Mouse (Mus musculus) myocyte (in vitro differentiated cells): ENCODE results near the gene Tbc1d14. TPM values are rescaled to one million over a fixed set of nuclear protein-coding genes. Genes with fewer than 3 reads are reported as not detected.

Source experiments
- H3K27me3 ChIP-seq: one replicate; pipeline ENCODE4 v1.6.1; 2011; ENCODE audit not compliant: control insufficient read depth, insufficient read depth, insufficient read length
- H3K36me3 ChIP-seq: one replicate; pipeline ENCODE4 v1.6.1; 2011; ENCODE audit not compliant: control insufficient read depth, insufficient read depth
- H3K4me2 ChIP-seq: one replicate; pipeline ENCODE4 v1.6.1; 2011; ENCODE audit warnings: low read depth, control low read depth
- H3K4me3 ChIP-seq: one replicate; pipeline ENCODE4 v1.5.1; 2011; ENCODE audit warnings: mild to moderate bottlenecking, control low read depth, moderate library complexity
- H3K79me2 ChIP-seq: one replicate; pipeline ENCODE4 v1.6.1; 2011; ENCODE audit not compliant: control insufficient read depth, insufficient read depth
- H3ac ChIP-seq: one replicate; pipeline ENCODE4 v1.6.1; 2011; ENCODE audit not compliant: control insufficient read depth, insufficient read length
- CEBPB ChIP-seq: IDR thresholded peaks from 2 replicates; pipeline ENCODE4 v1.6.1; 2011; ENCODE audit warnings: mild to moderate bottlenecking, moderate library complexity; ENCODE audit not compliant: poor library complexity, insufficient read depth, severe bottlenecking
- E2F4 ChIP-seq: IDR thresholded peaks from one replicate; pipeline ENCODE4 v1.6.1; 2011; ENCODE audit warnings: mild to moderate bottlenecking, control low read depth, moderate library complexity; ENCODE audit not compliant: insufficient read depth
- MAX ChIP-seq: IDR thresholded peaks from one replicate; pipeline ENCODE4 v1.6.1; 2011; ENCODE audit warnings: low read depth, mild to moderate bottlenecking, control low read depth
- MYOD1 ChIP-seq, 3 experiments: IDR thresholded peaks; one replicate each; pipeline ENCODE4 v1.6.1; 2011; ENCODE audit warnings: control low read depth in 2 of 3, low read depth in 2 of 3, mild to moderate bottlenecking in 2 of 3, moderate library complexity in 1 of 3; ENCODE audit not compliant: insufficient read length in 2 of 3, control insufficient read depth in 1 of 3
- MYOG ChIP-seq, 3 experiments: IDR thresholded peaks; one replicate each; pipeline ENCODE4 v1.6.1; 2011; ENCODE audit warnings: control low read depth in 2 of 3, low read depth in 2 of 3, mild to moderate bottlenecking in 2 of 3; ENCODE audit not compliant: insufficient read length in 2 of 3, control insufficient read depth in 1 of 3, insufficient read depth in 1 of 3
- POLR2A ChIP-seq: IDR thresholded peaks from one replicate; pipeline ENCODE4 v1.6.1; 2011; ENCODE audit warnings: low read depth, mild to moderate bottlenecking, control low read depth, moderate library complexity; ENCODE audit not compliant: insufficient read length
- POLR2AphosphoS2 ChIP-seq: IDR thresholded peaks from one replicate; pipeline ENCODE4 v1.6.1; 2011; ENCODE audit warnings: low read depth, control low read depth; ENCODE audit not compliant: insufficient read length
- REST ChIP-seq: IDR thresholded peaks from one replicate; pipeline ENCODE4 v1.6.1; 2011; ENCODE audit warnings: mild to moderate bottlenecking, control low read depth, moderate library complexity; ENCODE audit not compliant: insufficient read depth, insufficient read length
- SRF ChIP-seq: IDR thresholded peaks from one replicate; pipeline ENCODE4 v1.6.1; 2011; ENCODE audit warnings: low read depth; ENCODE audit not compliant: control insufficient read depth, insufficient read length
- TCF12 ChIP-seq: IDR thresholded peaks from one replicate; pipeline ENCODE4 v1.6.1; 2011; ENCODE audit warnings: mild to moderate bottlenecking, control low read depth; ENCODE audit not compliant: poor library complexity, insufficient read depth, severe bottlenecking
- TCF3 ChIP-seq: IDR thresholded peaks from one replicate; pipeline ENCODE4 v1.6.1; 2011; ENCODE audit warnings: low read depth, control low read depth; ENCODE audit not compliant: insufficient read length
- USF1 ChIP-seq: IDR thresholded peaks from one replicate; pipeline ENCODE4 v1.6.1; 2011; ENCODE audit warnings: low read depth, mild to moderate bottlenecking, control low read depth, moderate library complexity
- polyA plus RNA-seq: library from polyadenylated mRNA; unstranded; fragments of >200 nt; fragmentation: generic; extraction: Trizol; gene quantifications from one replicate; pipeline ENCODE4 v1.2.1, GENCODE M21; 2012; ENCODE audit warnings: missing spikeins

The Tbc1d14 gene
- polyA plus RNA-seq, 1 experiment = 7.8 TPM

- no peak overlapping the region for H3K4me2 ChIP-seq
- no peaks in the 10 kb centered on the region for H3K79me2 ChIP-seq
- H3K36me3 ChIP-seq = no peaks in the 10 kb centered on the region
- H3K27me3 ChIP-seq = no peaks in the 10 kb centered on the region
- TF ChIP-seq POLR2A = no peak
- TF ChIP-seq MAX = no peak
- no peak for TF ChIP-seq MYOD1 (IDR thresholded peaks at IDR 0.05; ENCODE audit: control insufficient read depth in 1 of 3, insufficient read length in 2 of 3, low read depth in 2 of 3)
- no peak for TF ChIP-seq TCF3
- TF ChIP-seq TCF12 = no peak
- TF ChIP-seq SRF = no peak
- no peak for TF ChIP-seq CEBPB
- no peak for TF ChIP-seq MYOG (IDR thresholded peaks at IDR 0.05; ENCODE audit: control insufficient read depth in 1 of 3, insufficient read depth in 1 of 3, insufficient read length in 2 of 3, low read depth in 2 of 3)
- no peak for TF ChIP-seq POLR2AphosphoS2
- no peak for TF ChIP-seq REST
- TF ChIP-seq USF1 = no peak
- TF ChIP-seq E2F4 = no peak
- H3ac ChIP-seq = no peak overlapping the region
- H3K4me3 ChIP-seq = no peak overlapping the region
These were observed 39.9 kb downstream of the Tbc1d14 start for GRCm38 (mm10) chr5:36553056-36553606.

- no peak for TF ChIP-seq MYOG (IDR thresholded peaks at IDR 0.05; ENCODE audit: control insufficient read depth in 1 of 3, insufficient read depth in 1 of 3, insufficient read length in 2 of 3, low read depth in 2 of 3)
- no peak for TF ChIP-seq E2F4
- TF ChIP-seq USF1 = no peak
- TF ChIP-seq REST = no peak
- TF ChIP-seq POLR2A = no peak
- TF ChIP-seq POLR2AphosphoS2 = no peak
- TF ChIP-seq CEBPB = no peak
- no peak for TF ChIP-seq MAX
- TF ChIP-seq MYOD1 (IDR thresholded peaks at IDR 0.05; ENCODE audit: control insufficient read depth in 1 of 3, insufficient read length in 2 of 3, low read depth in 2 of 3) = no peak
- no peak for TF ChIP-seq TCF12
- TF ChIP-seq TCF3 = no peak
- no peak for TF ChIP-seq SRF
- Histone ChIP-seq H3K4me3 (no peak overlapping the region), H3K79me2 (no peaks in the 10 kb centered on the region)
These were observed 40.7 kb downstream of the Tbc1d14 start for GRCm38 (mm10) chr5:36552391-36552790.

GRCm38 (mm10) chr5:36549243-36549642 is 43.8 kb downstream of the Tbc1d14 start:
- H3ac ChIP-seq = no peak overlapping the region
- H3K36me3 ChIP-seq = no peaks in the 10 kb centered on the region
- no peak overlapping the region for H3K4me2 ChIP-seq
- no peaks in the 10 kb centered on the region for H3K27me3 ChIP-seq
- no peak for TF ChIP-seq CEBPB
- H3K79me2 ChIP-seq = no peaks in the 10 kb centered on the region
- no peak overlapping the region for H3K4me3 ChIP-seq

More at GRCm38 (mm10) chr5:36552391-36552790, 40.7 kb downstream of the Tbc1d14 start:
- Histone ChIP-seq H3ac (no peak overlapping the region), H3K36me3 (no peaks in the 10 kb centered on the region), H3K27me3 (no peaks in the 10 kb centered on the region), H3K4me2 (no peak overlapping the region)

GRCm38 (mm10) chr5:36544765-36545164 is 48.3 kb downstream of the Tbc1d14 start:
- TF ChIP-seq E2F4 (no peak), POLR2AphosphoS2 (no peak), USF1 (no peak), TCF12 (no peak), MYOG (IDR thresholded peaks at IDR 0.05; ENCODE audit: control insufficient read depth in 1 of 3, insufficient read depth in 1 of 3, insufficient read length in 2 of 3, low read depth in 2 of 3) (no peak), SRF (no peak), MAX (no peak), TCF3 (no peak), POLR2A (no peak), CEBPB (no peak), MYOD1 (IDR thresholded peaks at IDR 0.05; ENCODE audit: control insufficient read depth in 1 of 3, insufficient read length in 2 of 3, low read depth in 2 of 3) (no peak), REST (no peak)
- no peak overlapping the region for H3K4me3 ChIP-seq
- no peak overlapping the region for H3K4me2 ChIP-seq
- H3K79me2 ChIP-seq = no peaks in the 10 kb centered on the region
- H3ac ChIP-seq = no peak overlapping the region
- no peaks in the 10 kb centered on the region for H3K27me3 ChIP-seq
- no peaks in the 10 kb centered on the region for H3K36me3 ChIP-seq

- H3K27me3 ChIP-seq = no peaks in the 10 kb centered on the region
- TF ChIP-seq POLR2AphosphoS2 = no peak
- no peak for TF ChIP-seq MAX
- no peak for TF ChIP-seq E2F4
- TF ChIP-seq MYOD1 (IDR thresholded peaks at IDR 0.05; ENCODE audit: control insufficient read depth in 1 of 3, insufficient read length in 2 of 3, low read depth in 2 of 3) = no peak
- TF ChIP-seq REST = no peak
- TF ChIP-seq CEBPB = no peak
- no peak for TF ChIP-seq SRF
- H3K79me2 ChIP-seq = no peaks in the 10 kb centered on the region
- no peak overlapping the region for H3K4me2 ChIP-seq
- H3K4me3 ChIP-seq = no peak overlapping the region
- no peaks in the 10 kb centered on the region for H3K36me3 ChIP-seq
- no peak overlapping the region for H3ac ChIP-seq
These were observed 52.1 kb downstream of the Tbc1d14 start for GRCm38 (mm10) chr5:36540928-36541327.
